Mouse (Mus musculus): ENCODE measurements around the gene Hipk3.

Hipk3 gene

DNA sequence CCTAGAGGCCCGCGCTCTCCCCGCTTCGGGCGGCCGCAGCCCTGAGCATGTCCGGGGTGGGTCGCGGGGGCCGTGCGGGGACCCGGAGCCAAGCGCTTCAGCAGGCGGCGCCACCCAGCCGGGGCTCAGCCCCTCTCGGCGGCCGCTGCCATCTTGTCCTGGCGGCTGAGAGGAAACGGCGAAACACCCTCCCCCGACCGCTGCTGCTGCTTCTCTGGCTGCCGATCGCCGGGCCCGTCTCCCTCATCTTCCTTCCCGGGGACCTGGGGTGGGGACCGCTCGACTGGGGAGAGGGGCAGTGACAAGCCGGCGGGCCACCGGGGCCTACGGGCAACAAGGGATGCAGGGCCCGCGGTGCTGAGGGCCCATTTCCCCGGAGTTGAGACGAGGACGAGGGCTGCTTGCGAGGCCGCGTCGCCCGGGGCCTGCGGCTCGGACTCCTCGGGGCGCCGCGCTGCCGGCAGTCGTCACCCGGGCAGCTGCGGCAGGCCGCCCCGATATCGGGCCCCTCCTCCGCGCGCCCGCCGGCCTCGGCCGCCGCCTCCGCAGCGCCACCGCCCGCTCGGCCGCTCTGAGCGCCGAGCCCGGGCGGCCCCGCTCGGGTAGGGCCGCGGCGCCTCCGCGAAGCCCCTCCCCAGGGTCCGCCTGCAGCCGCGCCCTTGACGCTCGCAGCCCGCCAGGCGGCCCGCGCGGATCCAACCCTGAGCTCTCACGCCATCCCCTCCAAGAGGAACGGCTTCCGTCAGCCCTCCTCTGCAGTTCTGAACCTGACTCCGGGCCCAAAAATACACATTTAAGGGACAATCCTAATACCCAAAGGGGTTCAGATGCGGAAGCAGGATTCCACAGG is at the start of gene Hipk3:
Hipk3 (minus strand) TSS at position 496 of the 850 bp plus-strand sequence.
- peak; percentile 83 for DNase-seq

DNA sequence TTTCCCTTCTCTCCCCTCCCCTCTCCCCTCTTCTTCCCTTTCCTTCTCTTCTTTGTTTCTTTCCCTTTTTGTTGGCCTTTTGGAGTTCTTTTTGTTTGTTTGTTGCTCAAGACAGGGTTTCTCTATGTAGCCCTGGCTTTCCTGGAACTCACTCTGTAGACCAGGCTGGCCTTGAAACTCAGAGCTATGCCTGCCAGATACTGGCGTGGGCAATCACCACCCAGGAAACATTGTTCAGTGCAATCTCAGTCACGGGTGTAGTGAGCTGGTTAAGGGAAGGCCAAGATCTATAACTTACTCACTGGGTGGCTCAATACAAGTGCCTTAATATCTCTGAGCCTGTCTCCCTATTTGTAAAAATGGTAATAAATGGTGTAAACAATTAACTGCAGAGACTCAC is 46.0 kb upstream of the Hipk3 start:
- DNase-seq, result no peak

DNA sequence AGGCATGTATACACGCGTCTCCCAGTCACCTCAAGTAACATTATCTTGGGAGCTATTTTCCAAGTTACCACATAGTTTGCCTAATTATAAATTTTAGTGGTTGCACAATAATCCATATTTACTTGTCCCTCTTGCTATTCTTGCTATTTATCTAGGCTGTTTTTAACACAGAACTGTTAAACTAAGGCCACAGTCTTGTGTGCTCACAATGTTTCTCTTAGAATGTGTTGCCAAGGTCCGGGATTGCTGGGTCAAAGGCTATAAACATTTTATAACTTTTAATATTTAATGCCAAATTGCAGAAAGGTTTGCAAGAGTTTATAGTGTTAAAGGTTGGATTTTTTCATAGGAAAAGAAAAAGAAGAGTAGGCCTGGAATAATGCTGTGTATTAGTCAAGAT is 40.5 kb upstream of the Hipk3 start:
- DNase-seq, result no peak

DNA sequence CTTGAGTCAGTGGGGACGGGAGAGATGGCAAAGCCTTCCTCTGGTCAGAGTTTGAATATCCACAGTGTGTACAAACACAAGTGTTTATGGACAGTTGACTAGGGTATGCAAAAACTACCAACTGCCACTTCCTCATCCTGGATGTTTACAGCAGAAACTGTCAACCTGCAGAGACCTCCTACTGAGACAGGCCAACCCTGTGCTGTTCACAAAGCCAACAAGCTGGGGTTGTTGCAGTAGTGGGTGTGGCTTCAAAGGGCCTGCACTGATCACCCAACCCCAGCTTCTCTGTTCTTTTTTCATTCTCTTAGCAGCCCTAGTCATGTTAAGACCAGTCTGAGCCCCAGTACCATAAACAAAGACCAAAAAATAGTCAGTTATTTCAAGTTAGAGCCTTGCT is 38.3 kb upstream of the Hipk3 start:
- DNase-seq, result peak; percentile 23

DNA sequence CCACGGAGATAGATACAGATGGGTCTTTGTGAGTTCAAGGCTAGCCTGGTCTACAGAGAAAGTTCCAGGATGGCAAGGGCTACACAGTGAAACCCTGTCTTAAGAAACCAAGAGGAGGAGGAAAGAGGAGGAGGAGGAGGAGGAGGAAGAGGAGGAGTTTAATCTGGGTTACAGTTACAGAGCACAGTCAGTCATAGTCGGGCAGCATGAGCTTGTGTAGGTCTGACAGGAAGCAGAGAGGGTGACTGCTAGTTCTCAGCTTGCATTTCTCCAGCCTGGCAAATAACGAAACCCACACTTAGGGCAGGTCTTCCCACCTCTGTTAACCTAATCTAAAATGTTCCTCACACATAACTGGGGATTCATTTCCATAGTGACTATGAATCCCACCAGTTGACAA is 32.3 kb upstream of the Hipk3 start:
- peak; percentile 7 for DNase-seq

DNA sequence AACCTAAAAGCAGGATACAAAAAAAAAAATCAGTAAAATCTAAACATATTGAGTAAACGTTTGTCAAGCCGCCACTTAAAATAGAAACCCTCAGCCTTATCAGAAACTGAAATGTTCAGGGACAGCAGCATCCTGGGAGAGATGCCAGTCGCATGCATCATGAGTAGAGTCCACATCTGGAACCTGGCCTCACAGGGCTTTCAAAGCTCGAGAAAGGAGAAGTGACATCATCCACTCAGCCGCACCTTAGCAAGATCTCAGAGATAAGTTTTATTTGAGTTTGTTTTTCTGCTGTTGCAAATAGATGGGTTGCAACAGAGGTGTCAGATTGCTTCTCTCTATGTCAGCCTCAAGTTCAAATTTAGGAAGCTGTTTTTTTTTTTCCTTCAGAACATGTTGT is 31.3 kb upstream of the Hipk3 start:
- no peak for DNase-seq

DNA sequence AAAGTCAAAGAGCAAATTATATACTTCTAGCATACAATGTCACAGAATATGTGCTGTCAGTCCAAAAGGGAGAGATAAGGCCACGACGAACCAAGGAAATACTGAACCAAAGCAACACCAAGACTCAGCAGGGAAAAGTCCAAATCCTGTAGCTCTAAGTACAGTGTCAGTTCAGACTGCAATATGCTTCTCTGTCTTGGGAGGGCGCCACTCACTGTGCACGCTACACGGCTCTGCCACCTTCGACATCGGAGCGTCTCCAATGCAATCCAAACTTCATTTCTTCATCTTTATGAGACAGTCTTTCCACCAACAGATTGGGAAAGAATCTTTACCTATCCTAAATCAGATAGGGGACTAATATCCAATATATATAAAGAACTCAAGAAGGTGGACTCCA is 17.4 kb upstream of the Hipk3 start:
- no peak for DNase-seq

DNA sequence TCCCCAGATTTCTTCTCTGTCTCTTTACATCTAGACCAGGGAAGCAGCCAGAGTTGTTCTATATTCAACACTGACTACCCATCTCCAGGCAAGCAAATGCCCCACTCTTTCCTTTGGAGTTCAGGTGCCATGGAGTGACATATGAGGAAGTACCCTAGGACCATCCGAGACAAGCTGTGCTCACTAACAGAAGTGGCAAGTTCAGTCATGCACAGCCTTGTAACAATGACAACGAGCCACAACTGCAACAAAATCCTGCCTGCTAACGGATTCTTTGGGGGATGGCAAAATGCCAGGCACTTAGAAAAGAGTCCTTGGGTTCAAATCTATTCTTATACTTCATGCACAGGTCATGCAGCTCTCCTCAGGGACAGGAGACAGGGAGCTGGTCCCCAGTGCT is 8.1 kb upstream of the Hipk3 start:
- no peak for DNase-seq

DNA sequence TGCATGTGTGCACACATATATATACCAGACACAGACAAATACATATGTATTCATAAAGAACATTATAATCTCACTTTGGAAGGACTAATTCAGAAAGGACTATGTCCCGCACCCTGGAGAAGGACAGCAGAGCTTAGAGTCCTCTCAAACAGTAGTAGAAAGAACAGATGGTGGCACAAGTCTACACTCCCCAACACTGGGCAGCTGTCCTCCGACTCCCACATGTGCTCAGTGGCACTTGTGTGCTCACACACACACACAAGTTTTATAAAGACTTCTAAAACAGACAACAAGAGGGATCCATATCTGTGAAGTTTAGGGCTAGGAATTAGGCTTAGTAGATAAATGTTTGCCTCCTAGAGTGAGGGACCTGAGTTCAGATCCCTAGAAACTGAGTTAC is 6.8 kb upstream of the Hipk3 start:
- no peak for DNase-seq

DNA sequence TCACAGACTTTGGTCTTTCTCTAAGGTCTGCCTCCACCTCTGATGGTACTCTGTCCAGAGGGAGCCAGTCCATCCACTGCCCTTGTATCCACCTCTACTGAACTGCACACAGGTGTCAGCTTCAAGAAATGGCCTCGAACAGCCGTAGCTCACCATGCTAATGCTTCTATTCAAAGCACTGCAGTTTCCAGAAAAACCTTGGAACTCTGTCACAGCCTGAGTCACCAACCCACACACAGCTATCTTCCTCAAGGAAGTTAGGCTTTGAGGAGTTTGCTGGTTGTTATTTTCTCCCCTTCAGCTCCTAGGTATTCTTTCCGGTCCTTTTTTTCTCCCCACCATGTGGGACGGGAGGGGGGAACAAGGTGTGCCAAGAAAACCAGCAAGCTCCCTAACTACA is 3.5 kb upstream of the Hipk3 start:
- no peak for DNase-seq

DNA sequence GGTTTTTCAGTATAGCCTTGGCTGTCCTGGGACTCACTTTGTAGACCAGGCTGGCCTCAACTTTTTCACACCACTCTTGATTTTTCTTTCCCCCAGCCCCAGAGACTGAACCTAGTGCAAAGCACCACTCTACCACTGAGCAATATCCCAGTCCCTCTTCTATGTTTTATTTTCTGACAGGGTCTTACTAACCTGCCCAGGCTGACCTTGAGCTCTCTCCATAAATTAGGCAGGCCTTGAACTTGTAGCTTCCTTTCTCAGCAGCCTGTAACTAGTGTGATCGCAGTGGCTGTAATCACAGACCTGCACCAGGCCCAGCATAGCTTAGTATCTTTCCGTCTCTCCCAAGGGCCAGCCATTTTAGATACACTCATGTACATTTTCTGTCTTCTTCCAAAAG is 3.0 kb upstream of the Hipk3 start:
- no peak for DNase-seq

DNA sequence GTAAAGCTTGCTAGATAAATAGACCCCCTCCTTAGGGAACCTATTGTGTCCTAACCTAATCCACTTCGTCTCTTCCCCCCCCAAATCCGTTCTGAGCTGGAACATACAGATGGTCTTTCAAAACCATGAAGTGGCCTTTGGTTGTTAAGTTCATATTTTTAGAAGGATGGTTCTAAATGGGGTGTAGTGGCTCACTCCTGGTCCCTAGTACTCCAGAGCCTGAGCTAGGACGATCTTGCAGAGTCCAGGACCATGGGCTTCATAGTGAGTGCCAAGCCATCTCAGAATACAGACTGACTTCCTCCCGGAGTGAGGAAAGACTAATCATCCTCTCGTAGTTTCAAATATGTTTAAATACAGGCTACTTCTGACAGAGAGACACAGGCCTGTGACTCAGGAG is 2.0 kb upstream of the Hipk3 start:
- DNase-seq, result no peak

DNA sequence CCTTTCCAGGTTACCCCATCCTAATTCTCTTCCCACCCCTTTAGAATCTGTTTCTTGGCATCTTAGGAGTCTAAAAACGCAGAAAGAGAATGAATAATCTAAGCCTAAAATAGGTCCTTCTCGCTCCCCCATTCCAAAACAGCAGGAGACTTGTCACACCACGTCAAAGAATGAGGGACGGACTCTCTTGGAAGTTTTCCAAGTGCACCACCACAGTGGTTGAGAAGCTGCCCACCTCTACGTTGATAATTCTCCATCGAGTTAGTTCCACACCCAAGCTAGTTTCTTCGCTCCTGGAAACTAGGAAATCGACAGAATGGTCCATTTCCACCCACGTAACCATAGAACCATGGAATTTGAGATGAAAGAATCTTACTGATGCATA is 547 bp upstream of the Hipk3 start:
- no peak for DNase-seq

DNA sequence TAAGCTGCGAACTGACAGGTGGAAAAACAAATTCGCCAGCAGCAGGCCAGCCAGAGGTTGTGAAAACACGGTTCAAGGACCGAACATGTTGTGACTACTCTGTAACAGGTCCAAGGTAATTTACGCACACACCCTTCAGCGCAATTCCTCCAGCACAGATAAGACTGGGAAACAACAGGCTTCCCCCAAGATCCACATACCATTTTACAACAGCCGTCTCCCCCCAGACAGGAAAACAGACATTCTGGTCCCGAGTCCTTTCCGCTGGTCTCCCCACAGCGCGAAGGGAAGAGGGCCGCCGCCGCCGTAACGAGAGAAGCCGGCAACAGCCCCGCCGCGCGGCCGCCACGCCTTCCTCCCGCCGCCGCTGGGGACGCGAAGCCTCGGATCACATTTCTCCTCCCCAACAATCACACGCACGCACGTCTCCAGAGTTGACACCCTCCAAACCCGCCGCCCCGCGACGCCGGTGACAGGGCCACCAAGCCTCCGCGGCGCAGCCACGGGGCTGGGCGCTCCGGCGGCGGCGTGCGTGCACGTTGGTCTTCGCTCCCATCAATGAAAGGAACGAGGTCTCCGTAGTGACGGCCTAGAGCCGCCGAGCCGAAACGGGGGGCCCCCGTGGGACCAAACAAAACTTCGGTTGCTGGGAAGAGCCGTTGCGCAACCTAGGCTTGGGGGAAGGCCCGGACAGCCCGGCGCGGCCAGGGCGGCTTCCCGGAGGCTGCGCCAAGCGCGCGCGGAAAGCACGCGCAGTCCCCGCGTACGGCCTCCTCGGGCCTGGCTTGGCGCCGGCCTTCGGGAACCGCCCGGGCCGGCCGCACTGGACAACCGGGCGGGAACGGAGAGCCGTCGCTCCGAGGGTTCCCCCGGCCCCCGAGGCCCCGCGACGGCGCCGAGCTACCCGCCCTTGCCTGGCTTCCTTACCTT is 960 bp downstream of the Hipk3 start:
- DNase-seq, result peak; percentile 85

DNA sequence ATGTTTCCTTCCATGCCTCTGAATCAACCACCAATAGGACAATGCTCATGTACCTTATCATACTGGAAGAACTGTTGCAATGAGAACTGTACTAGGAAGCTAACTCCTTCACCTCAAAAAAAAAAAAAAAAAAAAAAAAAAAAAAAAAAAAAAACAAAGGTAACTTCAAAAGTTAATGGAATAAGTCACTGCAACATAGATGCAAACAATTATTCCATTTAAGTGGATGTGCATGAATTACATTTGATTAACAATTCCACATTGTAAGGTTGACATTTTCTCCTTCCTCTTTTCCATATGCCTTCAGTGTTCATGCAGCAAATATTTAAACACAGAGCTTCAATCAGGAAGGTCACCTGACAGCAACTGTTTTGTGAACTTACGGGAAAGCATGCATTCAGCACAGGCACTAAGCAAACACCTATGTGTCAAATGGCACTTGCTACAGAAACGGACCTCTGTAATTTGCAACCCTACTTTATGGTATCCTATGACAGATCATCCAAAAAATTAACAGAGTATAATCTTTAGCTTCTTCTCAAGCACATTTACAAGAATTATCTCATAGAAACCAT is 2.9 kb downstream of the Hipk3 start:
- DNase-seq, result no peak

DNA sequence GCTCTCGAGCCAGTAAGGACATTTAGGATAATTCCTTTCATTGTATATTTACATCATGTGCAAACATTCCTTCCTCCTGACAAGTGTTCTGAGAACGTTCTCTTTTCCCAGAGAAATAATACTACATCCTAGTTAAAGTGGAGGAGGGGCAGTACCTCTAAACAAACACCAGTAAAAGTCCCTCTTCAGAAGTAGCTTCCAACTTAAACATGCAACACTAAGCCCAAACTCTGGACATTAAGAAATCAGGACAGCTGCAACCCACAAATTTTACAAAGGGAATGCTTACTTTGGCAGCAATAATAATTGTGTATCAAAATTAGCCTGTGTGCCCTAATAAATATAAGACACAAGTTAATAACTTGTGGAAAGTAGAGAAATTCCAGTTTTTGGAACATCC is 3.5 kb downstream of the Hipk3 start:
- no peak for DNase-seq

DNA sequence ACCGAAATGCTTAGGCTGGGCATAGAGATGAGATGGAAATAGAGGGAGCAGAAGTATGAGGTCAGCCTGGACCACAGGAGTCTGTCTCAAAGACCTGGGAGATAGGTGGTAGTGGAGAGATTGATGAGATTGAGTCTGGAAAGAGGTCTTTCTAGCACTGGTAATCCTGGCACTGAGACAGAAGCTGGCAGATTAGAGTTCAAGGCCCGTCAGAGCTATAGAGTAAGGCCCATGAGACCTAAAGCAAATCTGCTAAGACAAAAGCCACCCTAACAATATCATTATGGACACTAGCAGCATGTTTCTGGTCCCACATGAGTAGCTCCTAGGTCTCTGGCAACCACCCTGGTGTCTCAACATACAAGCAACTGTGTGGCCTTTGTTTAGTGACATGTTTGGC is 4.4 kb downstream of the Hipk3 start:
- no peak for DNase-seq

DNA sequence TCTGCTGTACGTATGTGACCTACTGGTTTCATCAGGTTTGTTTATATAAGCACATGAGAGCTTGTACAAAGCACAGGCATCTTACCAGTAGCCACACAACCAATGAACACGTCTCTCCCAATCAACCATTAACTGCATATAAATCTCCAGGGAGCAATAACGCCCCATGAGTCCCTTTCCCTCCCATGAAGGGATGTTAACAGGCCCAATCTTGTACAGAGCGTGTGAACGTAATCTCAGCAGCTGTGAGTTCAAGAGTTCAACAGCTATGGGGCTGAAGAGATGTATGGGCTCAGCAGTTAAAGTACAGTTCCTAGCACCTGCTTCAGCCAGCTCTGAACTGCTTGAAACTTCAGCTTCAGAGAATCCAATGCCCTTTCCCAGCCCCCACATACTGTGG is 9.8 kb downstream of the Hipk3 start:
- DNase-seq, result no peak

DNA sequence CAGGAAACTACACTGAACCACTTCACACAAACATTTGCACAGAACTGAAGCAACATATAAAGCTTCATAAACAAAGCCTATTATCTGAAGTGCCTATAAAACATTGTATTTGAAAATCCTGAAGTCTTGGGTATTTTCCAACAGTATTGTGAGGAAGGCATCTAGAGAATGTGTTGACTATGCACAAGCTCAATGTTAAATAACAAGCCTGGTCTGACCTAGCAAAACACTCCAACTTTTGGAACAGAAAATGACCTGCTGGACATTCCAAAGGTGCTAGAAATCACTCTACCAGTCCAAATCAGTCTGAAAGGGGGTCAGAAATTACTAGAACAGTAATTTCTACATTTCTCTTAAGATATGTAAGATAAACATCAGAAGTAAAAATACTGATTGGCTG is 12.1 kb downstream of the Hipk3 start:
- no peak for DNase-seq

DNA sequence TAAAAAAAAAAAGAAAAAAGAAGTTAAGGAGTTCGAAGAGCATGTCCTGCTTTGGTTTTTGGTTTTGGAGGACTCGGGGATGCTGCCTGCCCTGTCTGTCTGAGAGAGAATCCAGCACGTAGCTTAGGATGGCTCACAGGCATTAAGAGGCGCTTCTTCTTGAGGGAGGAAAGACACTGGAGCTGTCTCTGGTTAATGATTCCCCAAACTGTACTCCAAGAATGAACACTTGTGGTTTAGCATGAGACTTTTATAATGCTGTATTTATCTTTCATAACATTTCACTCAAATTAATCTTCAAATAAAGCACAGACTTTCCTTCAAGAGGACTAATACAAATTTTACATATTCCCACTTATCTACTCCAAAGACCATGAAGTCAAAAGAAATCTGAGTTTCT is 15.2 kb downstream of the Hipk3 start:
- DNase-seq, result no peak

DNA sequence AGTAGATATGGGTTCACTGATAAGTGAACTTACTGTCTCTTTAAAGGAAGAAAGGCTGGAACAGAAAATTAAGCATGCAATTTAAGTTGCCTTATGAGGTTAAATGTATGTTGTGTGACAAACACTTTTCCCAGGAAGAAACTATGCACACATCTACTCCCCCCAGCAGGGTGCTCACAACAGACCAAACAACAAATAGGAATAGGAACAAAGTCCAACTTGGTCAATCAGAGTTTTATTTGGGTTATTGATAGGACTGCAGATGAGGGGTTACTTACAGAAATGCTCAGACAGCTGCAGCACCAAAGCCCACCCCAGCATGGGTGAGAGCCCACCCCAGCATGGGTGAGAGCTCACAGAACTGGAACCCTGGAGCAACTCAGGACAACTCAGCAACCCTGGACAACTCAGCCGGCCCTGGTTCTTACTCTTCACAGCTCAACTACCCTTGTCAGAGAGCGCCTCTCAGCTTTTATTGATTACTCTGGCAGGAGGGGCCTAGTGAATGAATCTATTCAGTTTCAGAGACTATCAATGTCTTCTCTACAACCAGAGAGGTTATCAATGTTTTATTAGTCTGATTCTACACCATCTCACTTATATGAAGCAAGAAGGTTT is 16.7 kb downstream of the Hipk3 start:
- DNase-seq, result no peak

DNA sequence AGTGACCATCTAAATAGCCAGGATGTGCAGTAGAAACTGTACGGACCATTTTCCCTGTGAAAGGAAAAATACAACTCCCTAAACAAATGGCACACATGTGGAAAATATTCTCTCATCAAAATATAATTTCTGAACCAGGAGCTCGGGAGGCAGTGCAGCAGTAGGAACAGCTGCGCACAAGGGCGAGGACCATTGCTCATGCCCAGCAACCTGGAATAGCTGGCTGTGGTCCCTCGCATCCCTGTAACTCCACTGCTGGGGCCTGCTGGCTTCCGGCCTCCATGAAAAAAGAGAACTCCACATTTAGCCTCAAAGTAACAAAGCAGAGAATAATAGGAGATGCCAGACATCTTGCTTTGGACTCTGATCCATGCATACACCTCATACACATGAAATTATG is 22.2 kb downstream of the Hipk3 start:
- DNase-seq, result no peak

DNA sequence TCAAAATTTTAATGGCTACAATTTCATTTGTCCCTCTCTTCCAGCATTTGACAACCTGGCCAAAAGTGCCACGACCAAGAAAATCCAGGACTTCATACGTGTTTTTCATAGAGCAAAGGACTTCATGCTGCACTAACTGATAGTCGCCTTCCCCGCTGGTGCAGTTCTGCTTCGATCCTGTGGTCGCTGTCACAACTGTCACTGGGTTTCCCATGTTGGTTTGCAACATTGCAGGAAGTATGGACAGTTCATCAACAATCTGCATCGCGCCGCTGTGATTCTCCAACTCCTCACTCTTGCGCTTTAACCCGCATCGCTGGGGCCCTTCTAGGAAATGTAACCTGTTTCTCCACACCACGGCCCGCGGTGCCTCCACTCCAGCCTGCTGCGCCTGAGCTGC is 23.1 kb downstream of the Hipk3 start:
- no peak for DNase-seq

All from thymus, postnatal 25 days (tissue).